Mouse (Mus musculus) limb, embryonic 12.5 days (tissue): ENCODE measurements around the gene Batf2. TPM values are rescaled to one million over a fixed set of nuclear protein-coding genes. Genes with fewer than 3 reads are reported as not detected.
"Not testable (repeated sequence)": the region's sequence is repeated elsewhere in the genome, so short reads cannot be mapped to it uniquely, and the experiment has no call there.

ENCODE experiments used
- ATAC-seq: fragments of 200-750 bp; cut with Nextera tagmentation; 2 replicates; pipeline ENCODE4 v1.8.0; 2017; ENCODE audit warnings: low read depth, moderate TSS enrichment; ENCODE audit not compliant: insufficient number of reproducible peaks, insufficient read depth, low FRiP score, low TSS enrichment
- H3K27ac ChIP-seq: fragments of 300-500 bp; sonication (generic); 2 replicates; pipeline ENCODE4 v1.5.1; 2016; ENCODE audit warnings: mild to moderate bottlenecking, moderate library complexity
- H3K27me3 ChIP-seq: fragments of 300-500 bp; sonication (generic); 2 replicates; pipeline ENCODE4 v1.6.1; 2016; ENCODE audit warnings: mild to moderate bottlenecking, moderate library complexity
- H3K36me3 ChIP-seq: fragments of 300-500 bp; sonication (generic); 2 replicates; pipeline ENCODE4 v1.6.1; 2016; ENCODE audit warnings: mild to moderate bottlenecking, moderate library complexity
- H3K4me1 ChIP-seq: fragments of 300-500 bp; sonication (generic); replicated peaks from 2 replicates; pipeline ENCODE4 v1.6.1; 2016
- H3K4me2 ChIP-seq: fragments of 300-500 bp; sonication (generic); 2 replicates; pipeline ENCODE4 v1.6.1; 2016; ENCODE audit warnings: mild to moderate bottlenecking, moderate library complexity
- H3K4me3 ChIP-seq: fragments of 300-500 bp; sonication (generic); replicated peaks from 2 replicates; pipeline ENCODE4 v1.5.1; 2016; ENCODE audit warnings: mild to moderate bottlenecking
- H3K9ac ChIP-seq: fragments of 300-500 bp; sonication (generic); replicated peaks from 2 replicates; pipeline ENCODE4 v1.6.1; 2016; ENCODE audit warnings: mild to moderate bottlenecking, moderate library complexity
- H3K9me3 ChIP-seq: fragments of 300-500 bp; sonication (generic); 2 replicates; pipeline ENCODE4 v1.6.1; 2016; ENCODE audit warnings: mild to moderate bottlenecking, moderate library complexity
- WGBS: fragments of 180-500 bp; shearing (Covaris S2); methylation state at CpG from one replicate; pipeline ENCODE4 v1.1.7; 2016; 5-methylcytosine and 5-hydroxymethylcytosine counted together
- polyA plus RNA-seq: library from polyadenylated mRNA; unstranded; fragments of >200 nt; fragmentation: Nextera tagmentation; extraction: Ambion mirVana; gene quantifications from 2 replicates; pipeline ENCODE4 v1.2.1, GENCODE M21; 2016

Gene Batf2
- polyA plus RNA-seq, 1 experiment from 2014 or later, result not detected

DNA sequence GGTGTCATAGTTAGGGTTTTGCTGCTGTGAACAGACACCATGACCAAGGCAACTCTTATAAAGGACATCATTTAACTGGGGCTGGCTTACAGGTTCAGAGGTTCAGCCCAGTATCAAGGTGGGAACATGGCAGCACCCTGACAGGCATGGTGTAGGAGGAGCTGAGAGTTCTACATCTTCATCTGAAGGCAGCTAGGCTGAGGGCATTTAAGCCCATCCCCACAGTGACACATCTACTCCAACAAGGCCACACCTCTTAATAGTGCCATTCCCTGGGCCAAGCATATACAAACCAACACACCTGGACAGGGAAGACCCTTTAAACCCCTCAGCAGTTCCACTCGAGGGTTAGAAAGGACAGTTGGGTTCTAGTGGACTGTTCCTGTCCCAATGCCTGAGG is 7.6 kb upstream of the Batf2 start:
- H3K27me3 ChIP-seq, H3K4me1 ChIP-seq, H3K4me3 ChIP-seq, ATAC-seq, H3K9ac ChIP-seq, H3K27ac ChIP-seq, H3K9me3 ChIP-seq, H3K4me2 ChIP-seq: not testable (repeated sequence)
- H3K36me3 ChIP-seq, result peaks cover 40% of the 10 kb centered on the region
- WGBS, result 51% methylated on average over 1 of the region's 1 CpGs

DNA sequence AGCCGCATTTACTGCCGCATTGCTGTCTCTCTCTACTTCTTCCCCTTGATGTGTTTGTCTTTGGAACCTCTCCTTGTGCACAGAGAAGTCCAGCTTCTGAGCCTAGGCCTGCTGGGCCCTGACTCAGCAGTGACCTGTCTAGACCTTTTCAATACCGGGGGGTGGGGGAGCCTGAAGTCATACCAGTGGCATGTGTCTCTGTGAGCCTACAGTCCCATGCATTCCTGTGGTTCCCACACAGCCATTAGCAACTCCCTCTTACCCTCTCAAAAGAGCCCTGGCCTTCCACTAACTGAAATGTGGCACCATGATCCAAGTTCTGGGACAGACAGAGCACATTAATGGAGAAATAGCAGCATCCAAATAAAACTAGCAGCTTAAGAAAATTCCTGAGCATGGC is 4.4 kb upstream of the Batf2 start:
- WGBS, result 82% methylated on average over 3 of the region's 3 CpGs

DNA sequence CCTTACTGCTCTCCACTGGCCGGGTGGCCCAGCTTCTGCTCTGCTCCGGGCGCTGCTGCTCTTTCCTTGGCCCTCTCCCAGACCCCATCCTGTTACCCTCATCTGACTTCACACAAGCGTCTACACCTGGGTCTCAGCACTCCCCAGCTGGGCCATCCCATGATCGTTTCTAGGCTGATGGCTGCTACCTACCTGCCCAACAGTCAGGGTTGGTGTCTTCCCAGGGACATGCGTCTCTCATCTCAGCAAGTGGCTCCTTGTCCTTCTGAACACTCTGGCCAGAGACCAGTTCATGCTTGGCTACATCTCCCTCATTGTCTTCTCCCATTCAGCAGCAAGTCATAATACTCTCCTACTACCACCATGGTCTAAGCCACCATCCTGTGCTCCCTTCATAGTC is 1.1 kb upstream of the Batf2 start:
- Histone ChIP-seq H3K9me3 (no peaks in the 10 kb centered on the region), H3K4me3 (peak overlapping the region; percentile 64), H3K27me3 (no peaks in the 10 kb centered on the region), H3K4me1 (peaks cover 14% of the 10 kb centered on the region), H3K4me2 (peak overlapping the region; percentile 83), H3K27ac (no peak overlapping the region), H3K9ac (peak overlapping the region; percentile 86; the same call in 1 of the 2 replicates), H3K36me3 (peaks cover 31% of the 10 kb centered on the region)
- no peak for ATAC-seq
- 91% methylated on average over 6 of the region's 6 CpGs for WGBS

More for the DNA sequence above, 4.4 kb upstream of the Batf2 start:
- Histone ChIP-seq H3K4me1 (peaks cover 9% of the 10 kb centered on the region), H3K9ac (0 out of 2 replicates have a peak overlapping the region, but pooled peaks have one; percentile 18), H3K4me2 (no peak overlapping the region), H3K27ac (no peak overlapping the region), H3K36me3 (peaks cover 40% of the 10 kb centered on the region), H3K4me3 (no peak overlapping the region), H3K9me3 (no peaks in the 10 kb centered on the region), H3K27me3 (no peaks in the 10 kb centered on the region)
- ATAC-seq, result no peak

DNA sequence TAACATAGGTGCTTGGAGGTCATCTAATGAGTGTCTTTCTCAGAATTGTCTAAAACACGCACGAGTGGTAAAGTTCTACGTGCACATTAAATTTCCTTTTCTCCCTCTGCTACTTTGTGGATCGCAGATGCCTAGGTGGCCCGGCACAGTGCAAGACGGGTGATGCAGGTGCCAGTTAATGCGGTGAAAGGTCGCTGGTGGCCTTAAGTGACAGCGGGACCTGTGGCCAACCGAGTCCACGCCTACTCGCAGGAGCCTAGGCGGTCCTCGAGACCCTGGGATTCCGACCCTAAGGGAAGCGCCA is 457 bp upstream of the Batf2 start:
- Histone ChIP-seq H3K4me1 (peaks cover 14% of the 10 kb centered on the region), H3K9me3 (no peaks in the 10 kb centered on the region), H3K4me3 (peak overlapping the region; percentile 64), H3K36me3 (peaks cover 24% of the 10 kb centered on the region), H3K4me2 (peak overlapping the region; percentile 83), H3K9ac (peak overlapping the region; percentile 86), H3K27me3 (no peaks in the 10 kb centered on the region), H3K27ac (peak overlapping the region; percentile 98)
- WGBS, result 9% methylated on average over 16 of the region's 16 CpGs
- ATAC-seq, result no peak; the same call in 1 of the 2 replicates

DNA sequence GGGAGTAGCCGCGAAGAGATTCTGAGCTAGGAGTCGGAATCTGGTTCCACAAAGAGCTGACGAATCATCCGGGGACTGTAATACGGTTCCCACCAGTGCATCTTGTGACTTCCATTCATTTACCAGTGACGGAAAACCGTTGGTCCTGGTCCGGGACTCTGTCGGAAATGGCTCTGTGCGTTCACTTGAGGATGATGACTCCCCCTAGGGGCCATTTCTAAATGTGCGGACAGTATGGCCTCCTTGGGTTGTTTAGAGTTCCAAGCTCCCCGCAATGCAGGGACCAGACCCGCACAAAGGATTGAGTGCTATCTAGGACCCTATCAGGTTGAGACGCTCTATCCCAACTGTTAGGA is 589 bp downstream of the Batf2 start, which contains the start of gene Arl2:
Gene Arl2, minus strand, starts transcription at position 155 of the 356 bp plus-strand sequence.
- peak within 1 kb of the TSS; percentile 86 for H3K9ac ChIP-seq
- H3K27me3 ChIP-seq, result no peaks in the 10 kb centered on the region
- peak within 1 kb of the TSS; percentile 98 for H3K27ac ChIP-seq
- H3K4me1 ChIP-seq, result peaks cover 14% of the 10 kb centered on the region
- H3K36me3 ChIP-seq, result peaks cover 14% of the 10 kb centered on the region
- H3K9me3 ChIP-seq, result no peaks in the 10 kb centered on the region
- peak within 1 kb of the TSS; percentile 64 for H3K4me3 ChIP-seq
- under 1% methylated on average over 15 of the region's 15 CpGs for WGBS
- ATAC-seq, result peak; percentile 56
- H3K4me2 ChIP-seq, result peak within 1 kb of the TSS; percentile 83

DNA sequence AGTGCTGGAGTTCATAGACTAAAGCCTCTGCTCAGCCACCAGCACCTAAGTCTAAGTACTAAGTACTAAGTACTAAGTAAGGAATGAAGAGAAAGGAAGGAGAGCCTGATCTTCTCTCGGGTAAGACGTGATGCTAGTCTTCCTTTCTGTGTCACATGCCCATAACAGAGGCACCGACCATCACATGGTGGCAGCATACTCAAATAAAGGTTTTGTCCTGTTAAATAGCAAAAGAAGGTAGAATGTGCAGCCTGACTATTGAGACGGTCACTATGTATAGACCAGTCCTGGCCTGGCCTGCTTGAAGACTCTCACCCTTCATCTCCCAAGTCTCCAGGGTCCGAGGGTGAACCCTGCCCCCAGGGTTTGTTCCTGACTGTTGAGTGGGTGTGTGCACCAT is 4.1 kb downstream of the Batf2 start:
- Histone ChIP-seq H3K27ac (no peak overlapping the region), H3K4me2 (no peak overlapping the region), H3K9ac (no peak overlapping the region), H3K4me1 (peaks cover 10% of the 10 kb centered on the region), H3K36me3 (no peaks in the 10 kb centered on the region), H3K27me3 (no peaks in the 10 kb centered on the region), H3K9me3 (no peaks in the 10 kb centered on the region), H3K4me3 (no peak overlapping the region)
- no peak for ATAC-seq
- 86% methylated on average over 5 of the region's 5 CpGs for WGBS

DNA sequence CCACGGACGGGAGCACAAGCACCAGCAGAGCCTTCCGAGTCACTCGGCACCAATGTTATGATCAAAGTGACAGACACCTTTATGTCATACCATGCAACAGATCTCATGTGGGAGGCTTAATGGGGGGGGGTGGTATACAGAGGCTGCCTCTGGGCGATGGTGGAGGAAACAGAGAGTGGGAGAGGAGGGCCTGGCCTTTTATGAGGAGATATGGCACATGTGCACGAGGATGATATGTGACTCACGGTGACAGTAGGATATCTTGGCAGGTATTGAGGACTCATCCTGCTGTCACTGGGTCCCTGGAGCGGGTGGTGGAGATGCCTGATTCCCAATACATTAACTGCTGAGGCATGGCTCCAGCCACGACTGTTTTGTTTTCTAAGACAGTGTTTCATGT is 14.4 kb downstream of the Batf2 start:
- Histone ChIP-seq H3K27ac (no peak overlapping the region), H3K4me1 (no peaks in the 10 kb centered on the region), H3K4me2 (no peak overlapping the region), H3K9me3 (no peaks in the 10 kb centered on the region), H3K27me3 (no peaks in the 10 kb centered on the region), H3K36me3 (no peaks in the 10 kb centered on the region), H3K4me3 (no peak overlapping the region), H3K9ac (no peak overlapping the region)
- no peak for ATAC-seq
- 84% methylated on average over 9 of the region's 9 CpGs for WGBS

DNA sequence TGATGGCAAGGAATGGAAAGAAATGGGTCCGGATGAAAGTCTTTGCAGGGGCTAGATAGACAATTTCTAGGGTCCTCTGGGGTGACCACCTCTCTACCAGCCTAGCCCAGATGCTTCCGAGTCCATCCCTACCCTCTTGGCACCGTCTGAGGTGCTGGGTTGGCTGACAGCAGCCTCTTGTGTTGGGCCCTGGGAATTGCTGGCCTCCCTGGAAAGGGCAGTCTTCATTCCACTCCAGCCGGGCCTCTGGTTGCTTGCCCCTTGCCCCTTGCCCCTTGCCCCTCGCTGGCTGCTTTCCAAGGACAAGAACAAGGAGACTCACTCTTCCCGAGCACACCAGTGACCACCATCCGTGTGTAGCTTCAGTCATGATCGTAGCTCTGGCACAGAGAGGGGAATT is 15.6 kb downstream of the Batf2 start:
- Histone ChIP-seq H3K36me3 (no peaks in the 10 kb centered on the region), H3K9me3 (no peaks in the 10 kb centered on the region), H3K27ac (no peak overlapping the region), H3K4me1 (no peaks in the 10 kb centered on the region), H3K27me3 (no peaks in the 10 kb centered on the region), H3K9ac (no peak overlapping the region), H3K4me2 (no peak overlapping the region), H3K4me3 (no peak overlapping the region)
- ATAC-seq, result no peak
- WGBS, result 61% methylated on average over 8 of the region's 8 CpGs

DNA sequence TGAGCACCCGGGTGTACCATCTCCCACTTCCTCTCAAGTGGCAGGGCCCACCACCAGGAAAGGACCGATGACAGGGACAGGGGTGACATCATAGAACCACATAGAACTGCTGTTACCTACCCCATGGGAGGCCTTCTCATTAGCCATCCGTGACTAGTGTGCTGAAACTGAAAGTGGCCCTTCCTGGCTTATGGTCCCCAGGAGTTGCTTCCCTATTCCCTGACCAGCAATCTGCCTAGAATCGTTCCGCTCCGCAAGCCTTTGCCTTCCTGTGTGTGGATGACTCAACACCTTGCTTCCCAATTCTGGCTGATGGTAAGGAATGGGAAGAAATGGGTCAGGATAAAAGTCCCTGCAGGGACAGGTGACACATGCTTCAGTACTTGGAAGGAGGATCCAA is 16.4 kb downstream of the Batf2 start:
- Histone ChIP-seq H3K4me3 (no peak overlapping the region), H3K4me1 (no peaks in the 10 kb centered on the region), H3K9ac (no peak overlapping the region), H3K27ac (no peak overlapping the region), H3K4me2 (no peak overlapping the region), H3K36me3 (no peaks in the 10 kb centered on the region), H3K9me3 (no peaks in the 10 kb centered on the region), H3K27me3 (no peaks in the 10 kb centered on the region)
- 75% methylated on average over 6 of the region's 6 CpGs for WGBS
- ATAC-seq, result no peak

DNA sequence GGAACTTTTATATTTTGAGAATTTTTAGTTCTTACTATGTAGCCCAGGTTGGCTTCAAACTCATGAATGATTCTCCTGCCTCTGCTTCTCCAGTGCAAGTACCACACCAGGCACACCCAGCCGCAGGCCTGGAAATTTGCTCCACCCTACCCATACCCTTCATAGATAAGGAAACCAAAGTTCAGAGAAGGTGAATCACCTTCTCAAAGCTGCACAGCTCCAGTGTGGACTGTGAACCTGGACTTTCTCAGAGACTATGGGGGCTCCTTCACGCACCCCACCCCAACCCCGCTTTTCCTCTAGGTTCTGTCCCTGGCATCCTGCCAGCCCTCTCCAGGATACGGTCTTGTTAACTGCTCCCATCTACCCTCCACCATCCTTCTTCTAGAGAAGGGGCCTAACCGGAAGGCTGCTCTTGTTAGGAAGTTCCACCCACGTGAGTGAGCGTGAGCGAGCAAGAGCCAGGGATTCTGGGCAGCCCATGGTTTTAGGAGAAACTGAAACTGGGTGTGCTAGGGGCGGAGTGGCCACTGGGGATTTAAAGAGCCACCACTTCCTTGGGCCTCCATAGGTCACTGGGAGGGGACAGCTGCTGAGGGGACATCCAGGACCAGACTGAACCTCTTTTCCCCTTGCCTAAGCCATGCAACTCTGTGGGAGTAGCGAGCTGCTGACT is 23.2 kb downstream of the Batf2 start:
- Histone ChIP-seq H3K4me2 (no peak overlapping the region), H3K27ac (no peak overlapping the region), H3K36me3 (no peaks in the 10 kb centered on the region), H3K4me3 (no peak overlapping the region), H3K27me3 (no peaks in the 10 kb centered on the region), H3K9me3 (no peaks in the 10 kb centered on the region), H3K4me1 (no peaks in the 10 kb centered on the region), H3K9ac (0 out of 2 replicates have a peak overlapping the region, but pooled peaks have one; percentile 4)
- ATAC-seq, result no peak
- WGBS, result 72% methylated on average over 10 of the region's 10 CpGs

DNA sequence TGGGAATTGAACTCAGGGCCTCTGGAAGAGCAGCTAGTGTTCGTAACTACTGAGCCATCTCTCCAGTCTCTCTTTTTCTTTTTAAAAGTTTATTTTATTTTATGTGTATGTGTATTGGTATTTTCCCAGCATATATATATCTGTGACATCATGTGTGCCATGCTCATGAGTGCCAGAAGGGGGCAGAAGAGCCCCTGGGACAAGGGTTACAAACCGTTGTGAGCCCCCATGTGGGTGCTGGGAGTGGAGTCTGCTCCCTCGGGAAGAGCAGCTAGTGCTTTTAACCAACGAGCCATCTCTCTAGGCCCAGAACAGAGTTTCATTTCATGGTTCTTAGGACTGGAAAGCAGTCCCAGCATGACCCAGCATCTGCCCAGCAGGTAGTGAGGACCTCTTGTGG is 26.0 kb downstream of the Batf2 start:
- no peaks in the 10 kb centered on the region for H3K9me3 ChIP-seq
- 74% methylated on average over 4 of the region's 4 CpGs for WGBS
- ATAC-seq, result no peak

DNA sequence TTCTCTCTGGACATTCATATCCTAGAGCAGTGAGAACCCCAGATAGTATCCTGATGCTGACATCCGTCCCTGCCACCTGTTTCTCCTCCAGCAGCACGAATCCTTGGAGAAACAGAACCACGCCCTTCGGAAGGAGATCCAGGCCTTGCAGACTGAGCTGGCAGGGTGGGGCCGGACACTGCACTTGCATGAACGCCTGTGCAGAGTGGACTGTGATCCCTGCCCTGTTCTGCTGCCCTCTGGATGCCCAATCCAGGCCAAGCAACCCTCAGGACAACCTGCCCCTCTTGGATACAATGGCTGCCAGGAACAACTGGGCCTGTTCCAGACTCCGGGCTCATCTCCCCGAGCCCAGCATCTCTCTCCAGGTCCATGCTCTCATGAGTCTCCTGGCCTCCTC is 30.4 kb downstream of the Batf2 start:
- peaks cover 4% of the 10 kb centered on the region; the same call in 1 of the 2 replicates for H3K27me3 ChIP-seq
- WGBS, result 80% methylated on average over 8 of the region's 8 CpGs
- no peak overlapping the region for H3K27ac ChIP-seq
- H3K4me1 ChIP-seq, result no peaks in the 10 kb centered on the region
- H3K4me2 ChIP-seq, result no peak overlapping the region
- H3K4me3 ChIP-seq, result no peak overlapping the region
- H3K9ac ChIP-seq, result no peak overlapping the region
- no peak for ATAC-seq
- no peaks in the 10 kb centered on the region for H3K36me3 ChIP-seq
- no peaks in the 10 kb centered on the region for H3K9me3 ChIP-seq

More for the DNA sequence above, 26.0 kb downstream of the Batf2 start:
- Histone ChIP-seq H3K4me2 (no peak overlapping the region), H3K27ac (no peak overlapping the region), H3K4me1 (no peaks in the 10 kb centered on the region), H3K9ac (no peak overlapping the region), H3K27me3 (peaks cover 4% of the 10 kb centered on the region; the same call in 1 of the 2 replicates), H3K36me3 (no peaks in the 10 kb centered on the region), H3K4me3 (no peak overlapping the region)
